Mouse (Mus musculus) kidney, adult 8-10 months (tissue): ENCODE measurements at regions not wholly inside any gene's neighbourhood (a gene's known extent, or its start where the extent isn't known, plus 50 kb on each side); places are given as distances from the start of the nearest gene placed in this dataset.
"Not testable (repeated sequence)": the region's sequence is repeated elsewhere in the genome, so short reads cannot be mapped to it uniquely, and the experiment has no call there.

Experiments
- DNase-seq, 2 experiments: peaks; one replicate each; pipeline ENCODE4 v3.0.0; 2022

DNA sequence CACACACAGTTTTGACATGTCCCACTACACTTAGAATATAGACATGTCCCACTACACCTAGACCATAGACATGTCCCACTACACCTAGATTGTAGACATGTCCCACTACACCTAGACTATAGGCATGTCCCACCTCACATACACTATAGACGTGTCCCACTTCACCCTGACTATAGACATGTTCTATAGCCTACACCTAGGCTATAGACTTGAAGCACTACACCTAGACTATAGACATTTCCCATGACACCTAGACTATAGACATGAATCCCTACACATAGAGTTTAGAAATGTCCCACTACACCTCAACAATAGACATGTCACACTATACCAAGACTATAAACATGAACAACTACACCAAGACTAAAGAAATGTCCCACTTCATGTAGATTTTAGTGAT is 2580.9 kb downstream of the Gm37988 start:
- DNase-seq, result no peak

DNA sequence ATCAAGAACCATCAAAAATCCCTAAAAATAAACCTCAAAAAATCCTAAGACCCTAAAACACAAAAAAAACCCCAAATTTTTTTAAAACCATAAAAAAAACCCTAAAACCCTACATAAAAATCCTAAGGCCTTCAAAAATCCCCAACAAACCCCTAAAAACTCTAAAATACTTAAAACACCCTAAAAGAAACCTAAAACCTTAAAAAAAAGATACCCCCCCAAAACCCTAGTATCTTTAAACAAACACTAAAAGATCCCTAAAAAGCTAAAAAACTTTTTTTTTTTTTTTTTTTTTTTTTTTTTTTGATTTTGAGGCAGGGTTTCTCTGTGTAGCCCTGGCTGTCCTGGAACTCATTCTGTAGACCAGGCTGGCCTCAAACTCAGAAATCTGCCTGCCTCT is 2585.8 kb downstream of the Gm37988 start:
- no peak for DNase-seq

DNA sequence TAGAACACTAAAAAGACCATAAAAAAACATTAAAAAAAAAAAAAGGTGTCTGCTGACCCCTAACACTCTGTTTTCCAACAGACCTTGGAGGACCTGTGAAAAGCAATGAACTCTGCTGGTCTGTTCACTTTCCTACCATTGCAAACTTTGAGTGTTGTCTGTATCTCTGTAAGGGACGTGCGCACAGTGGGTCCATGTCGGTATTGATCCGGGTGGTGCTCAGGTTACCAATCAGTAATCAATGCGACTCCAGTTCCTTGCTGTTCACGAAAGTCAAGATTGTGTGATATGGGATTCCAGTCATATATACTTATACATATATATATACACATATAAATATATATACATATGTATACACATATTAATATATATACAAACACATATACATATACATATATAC is 2586.5 kb downstream of the Gm37988 start:
- no peak for DNase-seq

GRCm38 (mm10) chr1:7395527-7395926 is 2587.8 kb downstream of the Gm37988 start:
- DNase-seq, result no peak

GRCm38 (mm10) chr1:7396867-7397806 is 2589.4 kb downstream of the Gm37988 start:
- peak; percentile 3 to 21 for DNase-seq

DNA sequence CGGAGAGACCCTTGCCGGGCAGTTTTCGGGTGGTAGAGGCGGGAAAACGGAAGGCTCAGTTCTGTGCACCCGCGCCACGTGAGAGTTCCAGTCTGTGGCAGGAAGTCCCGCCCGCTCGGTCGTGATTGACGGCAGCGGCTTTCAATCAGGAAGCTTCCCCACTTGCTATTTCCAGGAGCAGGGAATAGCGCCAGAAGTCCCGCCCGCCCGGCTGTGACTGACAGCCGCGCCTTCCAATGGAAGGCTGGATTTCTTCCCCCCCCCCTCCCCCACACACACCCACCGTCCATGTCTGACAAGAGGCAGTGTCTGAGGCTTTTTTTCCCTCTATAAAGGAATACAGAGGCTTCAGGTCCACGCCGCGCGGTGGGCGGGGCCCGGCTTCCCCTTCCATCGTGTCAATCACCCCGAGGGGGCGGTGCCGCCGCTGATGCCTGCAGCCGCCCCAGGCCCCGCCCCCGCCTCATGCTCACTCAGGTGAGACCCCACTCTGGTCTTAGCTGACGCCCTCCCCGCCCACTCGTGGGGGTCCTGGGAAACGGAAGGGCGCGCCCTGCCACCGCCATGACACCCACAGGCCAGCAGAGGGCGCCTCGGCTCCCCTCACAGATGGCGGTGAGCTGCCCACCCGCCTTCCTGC is 2590.2 kb downstream of the Gm37988 start:
- DNase-seq, result peak; percentile 98 to 99

- DNase-seq, result no peak
These were observed 2591.1 kb downstream of the Gm37988 start for GRCm38 (mm10) chr1:7398678-7399218.

DNA sequence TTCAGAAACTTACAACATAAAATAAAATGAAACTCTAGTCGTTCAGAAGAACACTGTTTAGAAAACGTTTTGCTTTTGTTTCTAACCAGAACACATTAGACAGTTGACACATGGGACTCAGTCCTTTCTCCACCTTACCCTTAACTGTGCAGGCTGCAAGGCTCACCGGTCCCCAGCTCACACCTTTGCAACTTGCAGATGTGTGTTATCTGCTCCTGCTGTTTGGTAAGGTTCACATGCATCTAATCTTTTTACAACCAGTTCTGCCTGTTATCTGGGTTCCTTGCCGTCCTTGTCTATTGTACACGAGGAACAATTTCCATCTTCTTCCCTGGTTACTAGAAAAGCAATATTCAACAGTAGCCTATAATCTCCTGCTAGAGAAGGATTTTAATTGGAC is 2598.0 kb downstream of the Gm37988 start:
- not testable (repeated sequence) for DNase-seq

- no peak for DNase-seq
These were observed 2606.8 kb downstream of the Gm37988 start for GRCm38 (mm10) chr1:7414444-7414843.

DNA sequence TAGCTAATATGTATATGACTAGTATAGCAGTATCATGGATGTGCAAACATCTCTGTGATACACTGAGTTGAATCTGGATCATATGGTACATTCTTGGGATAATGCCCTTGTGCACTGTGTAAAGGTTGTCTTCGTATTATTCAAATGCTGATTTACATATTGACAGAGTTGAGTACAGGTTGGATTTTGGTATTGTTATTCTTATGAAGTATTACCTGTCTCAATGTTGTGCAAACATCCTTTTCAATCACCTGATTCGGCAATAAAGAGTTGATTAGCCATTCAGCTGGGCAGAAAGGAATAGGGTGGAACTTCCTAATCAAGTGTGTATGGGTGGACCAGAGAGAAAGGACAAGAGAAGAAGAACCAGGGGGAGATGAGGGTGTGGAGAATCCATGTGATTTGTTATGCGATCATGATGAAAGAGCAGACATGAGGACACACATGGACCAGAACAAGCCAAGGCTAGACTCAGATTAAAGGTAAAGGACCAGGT is 2644.0 kb downstream of the Gm37988 start:
- DNase-seq, result no peak

GRCm38 (mm10) chr1:7454931-7455330 is 2647.2 kb downstream of the Gm37988 start:
- no peak for DNase-seq

DNA sequence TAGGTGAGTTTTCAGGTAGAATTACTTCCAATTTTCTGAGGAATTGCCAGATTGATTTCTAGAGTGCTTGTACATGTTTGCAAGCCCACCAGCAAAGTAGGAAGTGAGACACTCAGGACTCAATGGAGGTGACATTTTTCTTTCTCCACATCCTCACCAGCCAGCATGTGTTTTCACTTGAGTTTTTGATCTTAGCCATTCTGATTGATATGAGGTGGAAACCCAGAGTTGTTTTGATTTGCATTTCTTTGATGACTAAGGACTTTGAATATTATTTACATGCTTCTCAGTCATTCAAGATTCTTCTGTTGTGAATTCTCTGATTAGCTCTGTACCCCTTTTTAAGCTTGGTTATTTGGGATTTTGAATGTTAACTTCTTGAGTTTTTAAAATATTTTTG is 2650.2 kb downstream of the Gm37988 start:
- DNase-seq, result no peak

- DNase-seq, result no peak
These were observed 2686.4 kb downstream of the Gm37988 start for GRCm38 (mm10) chr1:7494096-7494495.

- DNase-seq, result no peak
These were observed 2691.3 kb downstream of the Gm37988 start for GRCm38 (mm10) chr1:7499042-7499441.

DNA sequence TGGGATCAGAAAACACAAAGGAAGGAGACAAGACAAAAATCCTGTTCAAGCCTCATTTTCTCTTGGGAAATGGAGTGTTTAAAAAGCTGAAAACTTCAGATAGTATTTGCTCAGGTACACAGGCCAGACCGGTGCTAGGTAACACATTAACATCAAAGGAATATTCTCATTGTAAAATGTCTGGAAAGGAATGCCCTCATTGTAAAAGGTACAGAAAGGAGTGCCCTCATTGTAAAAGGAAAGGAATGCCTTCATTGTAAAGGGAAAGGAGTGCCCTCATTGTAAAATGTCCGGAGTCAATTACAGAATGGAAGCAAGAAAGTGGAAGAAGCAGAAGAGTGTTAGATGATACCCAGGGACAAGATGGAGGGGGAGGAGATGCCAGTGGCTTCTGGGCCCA is 2694.7 kb downstream of the Gm37988 start:
- DNase-seq, result no peak

- no peak for DNase-seq
These were observed 2711.1 kb downstream of the Gm37988 start for GRCm38 (mm10) chr1:7518791-7519190.

DNA sequence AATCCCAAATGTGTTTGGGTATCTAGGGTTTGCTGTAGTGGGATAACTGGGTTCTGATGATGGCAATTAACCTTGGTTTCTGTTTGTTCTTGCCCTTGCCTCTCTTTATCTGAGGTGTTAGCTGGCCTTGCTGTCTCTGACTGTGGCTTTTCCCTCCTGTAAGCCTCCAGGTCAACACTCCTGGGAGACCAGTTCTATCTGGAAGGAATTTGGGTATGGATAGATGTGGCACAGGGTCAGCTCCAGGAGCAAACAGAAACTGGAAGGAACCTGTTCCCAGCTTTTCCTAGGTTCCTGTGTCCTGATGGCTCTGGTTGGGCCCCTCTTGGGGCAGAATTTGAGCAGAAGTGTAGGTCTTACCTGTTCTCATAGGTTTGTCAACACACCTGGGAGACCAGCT is 2725.8 kb downstream of the Gm37988 start:
- DNase-seq, result no peak

- no peak for DNase-seq
These were observed 2727.5 kb downstream of the Gm37988 start for GRCm38 (mm10) chr1:7535191-7535590.

DNA sequence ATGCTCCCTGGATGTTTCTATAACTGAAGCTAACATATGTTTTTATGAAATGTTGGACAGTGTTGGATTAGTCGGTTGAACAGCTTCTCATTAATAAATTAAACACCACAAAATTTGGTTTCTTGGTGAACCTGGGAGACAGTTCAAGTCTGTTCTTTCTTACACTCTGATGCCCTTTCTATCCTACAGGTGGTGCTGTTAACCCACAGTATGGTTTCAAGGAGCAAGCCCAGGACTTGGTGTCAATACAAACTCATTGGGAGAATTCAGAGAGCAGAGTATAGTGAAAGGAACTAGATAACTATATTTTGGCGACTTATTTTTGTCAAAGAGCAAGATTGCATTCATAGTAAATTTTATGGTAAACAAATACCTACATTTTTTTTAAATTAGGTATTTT is 2735.8 kb downstream of the Gm37988 start:
- DNase-seq, result peak in 1 of 2 experiments; percentile 2

DNA sequence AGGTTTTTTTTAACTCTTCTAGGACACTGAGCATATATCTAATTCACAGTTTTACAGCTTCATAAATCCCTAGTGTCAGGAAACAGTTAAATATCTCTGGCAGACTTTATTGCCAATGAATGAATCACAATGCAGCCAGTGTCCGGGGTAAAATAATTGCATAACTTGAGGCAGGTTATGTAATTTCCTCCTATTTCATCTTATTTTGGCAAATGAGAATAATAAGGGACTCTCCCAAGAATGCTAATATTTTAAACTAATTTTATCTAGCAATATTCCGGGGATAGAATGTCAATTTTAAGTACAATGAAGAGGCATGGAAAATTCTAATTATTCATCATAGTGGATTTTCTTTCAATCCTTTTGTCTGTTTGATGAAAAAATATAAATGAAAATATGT is 2740.6 kb downstream of the Gm37988 start:
- no peak for DNase-seq

- no peak for DNase-seq
These were observed 2767.1 kb downstream of the Gm37988 start for GRCm38 (mm10) chr1:7574787-7575186.

GRCm38 (mm10) chr1:7586409-7586808 is 2778.7 kb downstream of the Gm37988 start:
- no peak for DNase-seq

- no peak for DNase-seq
These were observed 2783.6 kb downstream of the Gm37988 start for GRCm38 (mm10) chr1:7591327-7591726.
